Mouse (Mus musculus): ENCODE measurements around the gene Mfrp.

DNA sequence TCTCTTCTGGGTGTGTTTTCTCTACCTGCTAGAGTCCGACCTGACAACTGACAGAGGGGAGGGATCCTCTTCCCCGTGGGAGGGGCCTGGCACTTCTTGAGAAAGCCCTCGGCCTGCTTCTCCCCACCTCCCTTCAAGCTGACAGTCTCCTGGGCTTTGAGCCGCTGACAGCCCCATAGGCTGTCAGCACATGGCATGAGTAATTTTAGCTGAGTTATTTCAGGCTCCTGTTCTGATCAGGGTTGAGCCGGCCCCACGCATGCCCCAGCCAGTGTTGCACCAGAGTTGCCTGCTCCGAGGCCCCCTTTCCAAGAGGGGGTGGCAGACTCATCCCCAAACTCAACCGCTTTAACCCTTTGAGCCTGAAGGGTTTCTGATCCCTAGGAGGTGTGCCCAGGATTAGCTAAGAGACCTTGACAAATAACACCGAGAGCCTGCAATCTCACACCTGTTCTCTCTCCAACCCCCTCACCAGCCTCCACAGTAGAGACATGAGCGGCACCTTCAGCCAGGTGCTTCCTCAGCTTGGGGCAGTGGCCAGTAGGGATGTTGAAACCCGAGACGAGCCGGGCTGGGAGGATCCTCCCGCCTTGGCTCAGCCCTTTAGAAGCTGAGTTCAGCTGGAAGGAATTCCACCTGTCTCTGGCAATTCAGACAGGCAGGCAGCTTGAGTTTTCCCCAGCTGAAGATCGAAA lies 13.6 kb upstream of the Mfrp start:
- no peak for TF ChIP-seq CTCF (IDR thresholded peaks at IDR 0.05; ENCODE audit: control insufficient read depth, insufficient read depth, insufficient read length)
- no peak for TF ChIP-seq FOSL1 (IDR thresholded peaks at IDR 0.05; ENCODE audit: insufficient read depth, low read length, poor library complexity, severe bottlenecking)
- no peak for TF ChIP-seq USF1 (IDR thresholded peaks at IDR 0.05; ENCODE audit: low read depth)
- no peak for TF ChIP-seq MYOG (IDR thresholded peaks at IDR 0.05; ENCODE audit: control insufficient read depth, extremely low read depth, insufficient read length)
- TF ChIP-seq CEBPB (IDR thresholded peaks at IDR 0.05; ENCODE audit: low read depth): no peak

Measured in C2C12 (cell line).